Mouse (Mus musculus) right cerebral cortex, postnatal 36 days (tissue): ENCODE data around the gene Rabgef1.
"Not testable (repeated sequence)": the region's sequence is repeated elsewhere in the genome, so short reads cannot be mapped to it uniquely, and the experiment has no call there.

Experiments used
- DNase-seq, 2 experiments: peaks; one replicate each; pipeline ENCODE4 v3.0.0; 2022; ENCODE audit warnings: low spot score in 2 of 2, mixed read lengths in 1 of 2

The Rabgef1 gene

DNA sequence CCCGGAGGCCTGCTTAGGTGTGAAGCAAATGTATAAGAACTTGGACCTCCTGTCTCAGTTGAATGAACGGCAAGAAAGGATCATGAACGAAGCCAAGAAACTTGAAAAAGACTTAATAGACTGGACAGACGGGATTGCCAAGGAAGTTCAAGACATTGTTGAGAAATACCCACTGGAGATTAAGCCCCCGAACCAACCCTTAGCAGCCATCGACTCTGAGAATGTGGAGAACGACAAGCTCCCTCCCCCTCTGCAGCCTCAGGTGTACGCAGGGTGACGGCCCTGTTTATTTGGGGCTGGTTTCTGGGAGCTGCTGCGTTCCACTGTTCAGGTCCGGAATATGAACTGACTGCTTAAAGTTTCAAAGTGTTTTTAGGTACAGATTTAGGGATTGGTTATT is 41.4 kb downstream of the Rabgef1 start:
- no peak for DNase-seq

DNA sequence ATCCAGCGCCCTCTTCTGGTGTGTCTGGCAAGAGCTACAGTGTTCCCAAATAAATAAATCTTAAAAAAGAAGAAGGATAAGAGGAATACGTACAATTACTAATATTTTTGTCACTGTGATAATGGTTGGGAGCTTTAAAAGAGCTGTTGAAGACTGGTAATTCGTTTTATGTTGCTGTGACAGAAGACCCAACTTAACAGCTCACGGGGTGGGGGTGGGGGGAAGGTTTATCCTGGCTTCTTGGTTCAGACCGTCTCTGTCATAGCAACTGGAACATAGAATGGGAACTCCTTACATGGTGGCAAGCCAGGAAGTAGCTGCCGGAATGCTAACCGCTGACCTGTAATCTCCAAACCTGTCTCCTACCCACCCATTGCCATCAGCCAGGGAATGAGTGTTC is 45.2 kb downstream of the Rabgef1 start, which contains the start of gene Tmem248:
TSS of gene Tmem248 (plus strand) at position 301 of the 400 bp plus-strand sequence.
- no peak for DNase-seq

DNA sequence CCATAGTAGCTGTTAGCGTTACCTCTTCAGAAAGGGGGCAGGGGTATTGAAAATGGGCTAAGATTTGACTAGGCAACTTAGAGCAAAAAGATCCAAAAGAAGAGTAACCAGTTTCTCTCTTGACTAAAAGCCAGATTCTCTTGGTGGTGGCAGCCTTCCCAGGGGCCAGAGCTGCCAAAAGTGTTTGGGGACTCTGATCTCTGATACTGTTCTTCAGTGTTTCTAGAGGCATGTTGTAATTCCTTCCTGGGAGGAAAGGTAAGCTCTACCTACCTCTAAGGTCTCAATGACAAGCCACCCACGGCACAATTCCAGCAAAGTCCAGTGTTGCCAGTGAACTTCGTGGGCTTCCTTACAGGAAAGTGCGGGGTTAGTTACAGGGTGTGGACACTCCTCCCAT is 45.8 kb downstream of the Rabgef1 start:
- DNase-seq: no peak

DNA sequence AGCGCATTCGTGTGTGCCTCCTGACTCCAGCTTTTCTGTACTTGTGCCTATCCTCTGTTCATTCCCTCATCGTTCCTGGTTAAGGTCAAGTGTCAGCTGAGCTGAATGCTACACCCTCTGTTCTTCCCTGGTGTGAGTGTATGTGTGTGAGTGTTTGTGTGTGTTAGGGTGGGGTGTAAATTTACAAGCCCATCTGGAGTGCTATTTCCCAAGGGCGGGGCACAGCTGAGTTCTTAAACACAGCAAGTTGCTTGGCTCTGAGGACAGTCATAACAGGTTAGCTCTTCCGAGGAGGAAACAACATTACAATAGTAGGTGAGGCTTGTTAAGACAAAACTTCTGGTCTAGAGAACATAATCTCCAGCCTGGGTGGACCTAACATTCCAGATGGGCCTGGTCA is 46.7 kb downstream of the Rabgef1 start:
- no peak for DNase-seq

DNA sequence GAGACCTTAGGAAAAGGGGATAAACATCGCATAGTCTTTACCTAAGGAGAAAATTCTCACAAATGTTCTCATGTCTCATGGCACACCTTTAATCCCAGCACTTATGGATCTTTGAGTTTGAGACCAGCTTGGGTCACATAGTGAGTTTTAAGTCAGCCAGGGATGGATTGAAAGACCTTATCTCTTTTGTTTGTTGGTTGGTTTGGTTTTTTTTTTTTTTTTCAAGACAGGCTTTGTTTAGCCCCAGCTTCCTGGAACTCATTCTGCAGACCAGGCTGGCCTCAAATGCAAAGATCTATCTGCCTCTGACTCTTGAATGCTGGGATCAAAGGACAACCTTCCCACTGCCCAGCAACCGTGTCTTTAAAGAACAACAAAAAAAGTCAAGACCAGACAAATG is 49.7 kb downstream of the Rabgef1 start:
- no peak for DNase-seq

DNA sequence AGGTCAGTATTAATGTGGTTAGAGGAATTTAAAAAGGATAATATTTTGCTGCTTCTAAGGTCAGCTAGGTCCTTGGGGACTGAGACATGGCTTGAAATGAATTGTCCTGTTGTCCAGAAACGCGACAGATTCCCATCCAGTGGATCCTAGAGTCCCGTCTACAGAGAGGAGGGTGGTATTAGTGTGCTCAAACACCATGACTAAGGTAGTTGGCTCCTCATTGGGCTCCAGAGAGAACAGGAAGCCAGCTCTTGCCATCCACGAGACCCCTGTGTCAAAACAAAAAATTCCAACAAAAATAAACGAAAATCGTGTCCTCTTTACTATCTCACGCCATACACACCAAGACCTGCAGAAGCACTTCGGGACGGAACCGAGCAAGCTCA is 50.2 kb downstream of the Rabgef1 start:
- DNase-seq: no peak

DNA sequence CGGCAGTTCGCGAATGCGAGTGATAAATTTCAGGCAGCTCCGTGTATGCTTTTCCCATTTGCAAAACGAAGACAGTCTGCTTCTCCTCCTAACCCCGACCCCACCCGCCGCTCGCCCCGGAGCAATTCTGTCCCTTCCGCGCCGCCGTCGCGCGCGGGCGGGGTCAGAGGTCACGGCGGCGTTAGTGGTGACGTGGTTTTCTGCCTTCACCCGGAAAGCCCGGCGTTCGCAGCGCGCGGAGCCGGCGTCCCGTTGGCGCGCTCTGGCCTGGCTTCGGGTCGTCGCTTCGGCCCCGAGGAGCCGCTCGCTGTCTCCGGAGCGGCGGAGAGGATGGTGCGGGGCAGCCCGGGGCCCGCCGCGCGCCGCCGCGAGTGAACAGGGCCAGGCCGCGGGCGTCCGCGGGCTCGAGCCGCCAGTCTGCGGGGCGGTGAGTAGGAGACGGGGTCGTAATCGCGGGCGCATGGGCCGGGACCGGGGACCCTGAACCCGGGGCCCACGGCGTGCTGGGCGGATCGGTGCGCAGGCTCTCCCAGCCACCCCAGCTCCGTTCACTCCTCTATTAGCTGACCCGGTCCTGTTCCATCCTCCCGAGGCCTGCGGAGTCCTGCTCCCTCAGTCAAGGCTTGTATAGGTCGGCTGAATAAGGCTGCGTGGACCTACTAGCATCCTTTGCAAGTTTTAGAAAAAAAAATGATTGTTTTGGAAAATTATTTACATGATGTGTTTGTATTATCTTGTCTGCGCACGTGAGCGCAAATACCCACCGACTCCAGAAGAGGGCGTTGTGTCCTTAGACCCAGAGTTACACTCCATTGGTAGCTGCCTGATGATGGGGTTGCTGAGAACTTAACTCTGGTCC is 50.8 kb downstream of the Rabgef1 start:
- DNase-seq: peak; percentile 87 to 89

DNA sequence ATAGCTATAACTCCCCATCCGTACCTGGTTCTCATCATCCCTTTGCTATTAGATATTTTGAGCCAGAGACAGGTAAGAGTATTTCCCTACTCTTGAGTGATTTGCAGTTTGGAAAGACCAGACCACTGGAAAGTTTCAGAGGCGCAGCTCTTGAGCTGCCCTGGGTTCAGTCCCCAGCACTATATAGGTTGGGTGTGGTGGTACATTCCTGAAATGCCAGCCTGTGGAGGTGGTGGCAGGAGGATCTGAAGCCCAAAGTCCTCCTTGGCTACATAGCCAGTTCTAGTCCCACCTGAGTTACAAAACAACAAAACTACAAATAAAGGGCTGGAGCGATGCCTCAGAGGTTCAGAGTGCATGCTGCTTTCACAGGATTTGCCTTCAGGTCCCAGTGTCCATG is 55.2 kb downstream of the Rabgef1 start:
- DNase-seq: no peak

DNA sequence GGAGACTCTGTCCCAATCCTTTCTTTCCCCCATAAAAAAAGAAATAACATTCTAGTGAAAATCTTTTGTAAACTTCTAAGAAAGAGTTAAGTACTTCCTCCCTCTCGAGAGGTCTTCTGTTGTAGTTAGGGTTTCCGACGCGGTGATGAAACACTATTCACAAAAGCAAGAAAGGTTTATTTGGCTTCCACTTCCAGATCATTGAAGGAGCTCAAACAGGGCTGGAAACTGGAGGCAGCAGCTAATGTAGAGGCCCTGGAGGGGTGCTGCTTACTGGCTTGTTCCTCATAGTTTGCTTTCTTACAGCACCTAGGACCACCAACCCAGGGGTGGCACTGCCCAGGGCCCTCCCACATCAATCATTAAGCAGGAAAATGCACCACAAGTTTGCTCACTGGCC is 56.5 kb downstream of the Rabgef1 start:
- DNase-seq: no peak

DNA sequence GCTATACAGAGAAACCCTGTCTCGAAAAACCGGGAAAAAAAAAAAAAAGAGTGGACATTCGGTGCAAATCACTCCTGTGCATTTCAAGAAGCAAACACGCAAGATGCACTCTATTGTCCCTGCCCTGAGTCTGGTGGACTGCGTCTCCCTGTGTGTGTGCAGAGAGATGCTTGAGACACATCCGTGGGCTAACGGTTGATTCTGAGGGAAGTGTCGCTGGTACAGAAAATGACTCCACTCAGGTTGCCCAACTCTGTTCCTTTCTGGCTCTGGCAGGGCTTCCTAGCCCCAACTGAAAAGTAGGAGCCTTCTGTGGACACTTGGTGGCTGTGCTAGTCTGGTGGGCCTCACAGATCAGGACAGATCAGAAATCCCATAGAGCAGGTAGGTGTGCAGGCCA is 64.7 kb downstream of the Rabgef1 start:
- no peak for DNase-seq

DNA sequence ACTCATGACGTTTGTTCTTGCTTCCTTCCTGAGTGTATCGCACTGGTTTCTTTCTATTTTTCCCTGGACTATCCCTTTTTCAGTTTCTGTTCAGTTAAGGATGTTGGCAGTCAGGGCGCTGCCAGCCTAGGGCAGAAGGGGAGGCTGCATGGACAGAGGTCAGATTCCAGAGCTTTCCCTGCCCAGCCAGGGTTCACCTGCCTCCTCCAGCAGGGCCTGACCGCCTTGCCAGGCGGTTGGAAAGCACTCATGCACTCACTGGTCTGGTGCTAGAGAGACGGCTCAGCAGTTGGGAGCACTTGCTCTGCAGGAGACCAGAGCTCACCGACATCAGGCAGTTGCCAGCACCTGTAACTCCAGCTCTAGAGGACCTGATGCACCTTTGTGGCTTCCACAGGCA is 67.6 kb downstream of the Rabgef1 start:
- no peak for DNase-seq

DNA sequence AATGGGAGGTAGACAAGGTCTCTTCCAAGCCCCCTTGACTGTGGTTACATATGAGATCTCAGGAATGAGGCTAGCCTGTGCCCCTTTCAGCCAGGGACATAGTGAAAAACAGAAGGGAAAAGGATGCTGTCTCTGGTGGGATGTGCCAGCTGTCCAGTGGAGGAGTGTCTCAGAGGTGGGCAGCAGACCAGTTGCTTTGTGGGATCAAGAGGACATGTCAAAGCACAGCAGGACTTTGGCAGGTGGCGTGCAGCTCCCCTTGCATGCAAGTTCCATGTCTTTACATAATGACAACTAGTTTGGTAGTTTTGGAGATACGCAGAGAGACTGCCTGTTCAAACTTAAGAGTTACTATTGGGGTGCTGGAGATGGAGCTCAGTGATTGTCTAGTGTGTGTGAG is 68.3 kb downstream of the Rabgef1 start:
- DNase-seq: no peak

DNA sequence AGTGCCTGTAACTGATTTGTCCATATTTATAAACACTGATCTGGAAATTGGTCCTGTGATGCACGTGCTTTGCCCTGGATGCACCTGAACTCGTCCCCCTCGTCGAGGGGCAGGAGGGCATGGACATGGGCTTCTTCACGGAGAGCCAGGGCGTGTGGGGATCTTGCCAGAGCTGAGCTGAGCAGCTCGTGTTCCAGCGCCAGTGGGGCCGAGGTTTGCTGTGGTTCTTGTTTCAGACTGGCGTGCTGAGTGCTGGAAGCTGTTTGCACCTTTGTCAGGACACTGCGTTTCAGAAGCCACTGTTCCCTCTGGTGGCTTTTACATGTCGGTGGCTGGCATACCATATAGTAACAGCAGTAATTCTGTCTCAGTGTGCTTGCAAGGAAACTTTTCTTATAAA is 69.8 kb downstream of the Rabgef1 start:
- DNase-seq: no peak

DNA sequence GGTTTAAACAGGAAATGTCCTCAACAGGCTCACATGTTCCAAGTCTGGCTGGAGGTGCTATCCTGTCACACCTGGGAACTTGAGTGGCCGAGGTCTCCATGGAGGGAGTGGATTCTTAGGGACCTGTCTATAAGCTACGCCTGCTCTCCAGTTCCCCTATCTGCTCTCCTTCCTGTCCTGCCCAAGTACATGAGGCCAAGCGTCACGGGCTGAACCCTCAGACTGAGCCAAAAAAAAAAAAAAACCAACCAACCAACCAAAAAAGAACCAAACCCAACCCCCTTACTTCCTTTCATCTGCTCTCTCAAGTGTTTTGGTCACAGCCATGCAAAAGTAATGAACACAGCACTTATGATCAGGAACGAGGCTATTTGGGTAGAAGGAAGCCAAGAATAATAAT is 76.2 kb downstream of the Rabgef1 start:
- no peak for DNase-seq

DNA sequence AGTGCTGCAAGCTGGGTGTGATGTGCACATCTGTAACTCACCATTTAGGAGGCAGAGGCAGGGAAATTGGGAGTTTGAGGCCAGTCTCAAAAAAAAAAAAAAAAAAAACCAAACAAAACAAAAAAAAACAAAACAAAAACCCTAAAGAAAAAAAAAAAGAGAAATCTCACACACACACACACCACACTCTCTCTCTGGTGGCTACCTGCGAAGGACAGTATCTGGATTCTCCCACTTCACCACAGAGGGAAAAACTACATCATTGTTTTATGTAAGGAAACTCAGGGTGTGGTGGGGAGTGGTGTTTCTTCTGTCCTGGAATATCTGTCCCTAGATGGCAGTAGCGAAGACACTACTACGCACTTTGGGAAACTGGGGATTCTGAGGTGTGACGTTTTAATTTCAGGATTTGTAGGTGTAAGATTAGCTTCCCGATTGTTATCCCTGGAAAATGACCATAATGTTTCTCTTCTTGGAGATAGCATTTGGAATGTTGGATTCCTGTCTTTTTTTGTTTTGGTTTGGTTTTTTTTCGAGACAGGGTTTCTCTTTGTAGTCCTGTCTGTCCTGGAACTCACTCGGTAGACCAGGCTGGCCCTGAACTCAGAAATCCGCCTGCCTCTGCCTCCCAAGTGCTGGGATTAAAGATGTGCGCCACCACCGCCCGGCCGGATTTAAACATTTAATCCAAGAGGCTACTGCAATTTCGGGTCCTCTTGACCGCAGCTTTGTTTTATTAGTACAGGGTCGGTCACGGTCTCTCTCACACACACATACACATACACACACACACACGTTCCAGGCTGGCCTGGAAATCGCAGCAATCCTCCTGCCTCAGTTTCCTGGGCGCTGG is 82.8 kb downstream of the Rabgef1 start:
- peak in 1 of 2 experiments; percentile 21 for DNase-seq

DNA sequence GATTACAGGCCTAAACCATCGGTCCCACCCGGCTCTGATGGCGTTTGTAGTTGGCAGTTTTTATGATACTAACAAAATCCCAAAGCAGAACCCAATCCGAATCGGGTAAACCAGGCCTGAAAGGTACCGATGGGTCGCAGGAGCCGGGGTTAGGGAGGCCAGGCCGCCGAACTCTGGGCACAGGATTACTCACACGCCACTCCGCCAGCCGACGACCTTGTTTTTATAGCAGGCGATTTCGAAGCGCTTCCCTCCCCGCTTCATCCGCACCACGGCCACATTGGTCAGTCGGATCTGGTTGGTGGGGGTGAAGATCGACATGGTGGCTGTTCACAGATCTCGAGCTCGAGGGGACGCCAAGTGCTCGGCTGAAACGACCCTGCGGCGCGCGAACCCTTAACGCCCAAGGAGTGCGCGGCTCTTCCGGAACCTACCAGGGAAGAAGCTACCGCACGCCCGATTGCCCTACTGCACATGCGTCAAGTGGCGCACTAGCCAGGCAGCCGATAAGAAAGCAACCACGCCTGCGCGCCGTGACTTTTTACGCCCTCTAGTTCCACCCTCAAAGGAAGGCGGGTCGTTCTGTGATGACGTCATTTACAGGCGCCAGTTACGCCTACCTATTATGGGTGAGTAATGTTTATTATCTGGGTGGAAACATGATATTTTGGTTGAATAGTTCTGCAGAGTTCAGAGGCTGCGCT is 83.6 kb downstream of the Rabgef1 start, which contains the start of the genes Sbds and Tyw1:
TSS of gene Sbds (minus strand) at position 514 of the 704 bp plus-strand sequence.
TSS of gene Tyw1 (plus strand) at position 603 of the 704 bp plus-strand sequence.
- DNase-seq: peak; percentile 98 to 99

DNA sequence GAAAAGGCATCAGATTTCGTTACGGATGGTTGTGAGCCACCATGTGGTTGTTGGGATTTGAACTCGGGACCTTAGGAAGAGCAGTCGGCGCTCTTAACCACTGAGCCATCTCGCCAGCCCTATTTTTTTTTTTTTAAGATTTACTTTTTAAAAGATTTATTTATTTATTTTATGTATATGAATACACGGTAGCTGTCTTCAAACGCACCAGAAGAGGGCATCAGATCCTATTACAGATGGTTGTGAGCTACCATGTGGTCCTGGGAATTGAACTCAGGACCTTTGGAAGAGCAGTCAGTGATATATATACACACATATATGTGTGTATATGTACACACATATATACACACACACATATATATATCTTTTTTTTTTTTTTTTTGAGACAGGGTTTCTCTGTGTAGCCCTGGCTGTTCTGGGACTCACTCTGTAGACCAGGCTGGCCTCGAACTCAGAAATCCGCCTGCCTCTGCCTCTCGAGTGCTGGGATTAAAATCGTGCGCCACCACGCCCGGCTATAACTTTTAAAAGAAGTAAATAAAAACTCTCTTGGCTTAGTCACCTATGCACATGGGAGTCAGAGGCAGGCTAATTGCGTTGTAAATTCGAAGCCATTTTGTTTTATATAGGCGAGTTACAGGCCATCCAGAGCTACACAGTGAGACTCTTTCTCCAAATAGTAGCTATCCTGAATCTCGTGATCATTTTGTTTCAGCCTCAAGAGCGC is 84.4 kb downstream of the Rabgef1 start:
- DNase-seq: not testable (repeated sequence)

DNA sequence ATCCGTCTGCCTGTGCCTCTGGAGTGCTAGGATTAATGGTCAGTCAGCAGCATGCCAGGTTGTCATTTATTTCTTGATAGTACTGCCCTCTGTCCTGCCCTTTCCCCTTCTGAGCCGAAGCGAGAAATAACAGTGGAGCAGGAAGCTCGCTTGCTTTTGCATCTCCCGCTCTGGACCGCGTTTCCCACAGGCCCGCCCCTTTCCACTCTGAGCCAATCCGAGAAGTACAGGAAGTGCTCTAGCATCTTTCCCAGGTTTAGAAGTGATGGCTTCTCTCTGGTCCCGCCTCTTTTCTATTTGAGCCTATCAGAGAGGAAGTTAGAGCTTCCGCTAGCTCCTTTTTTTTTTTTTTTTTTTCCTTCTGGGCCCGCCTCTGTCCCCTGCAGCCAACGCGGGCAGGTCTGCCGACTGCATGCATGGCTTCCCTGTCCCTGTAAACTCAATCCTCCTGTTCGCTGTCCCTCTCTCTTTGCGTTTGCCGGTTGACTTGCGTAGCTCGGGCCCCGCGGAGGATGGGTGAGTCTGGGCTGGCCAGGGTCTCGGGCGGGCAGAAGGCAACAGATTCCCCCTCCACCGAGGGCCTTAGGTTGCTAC is 85.2 kb downstream of the Rabgef1 start:
- DNase-seq: peak; percentile 88 to 94

DNA sequence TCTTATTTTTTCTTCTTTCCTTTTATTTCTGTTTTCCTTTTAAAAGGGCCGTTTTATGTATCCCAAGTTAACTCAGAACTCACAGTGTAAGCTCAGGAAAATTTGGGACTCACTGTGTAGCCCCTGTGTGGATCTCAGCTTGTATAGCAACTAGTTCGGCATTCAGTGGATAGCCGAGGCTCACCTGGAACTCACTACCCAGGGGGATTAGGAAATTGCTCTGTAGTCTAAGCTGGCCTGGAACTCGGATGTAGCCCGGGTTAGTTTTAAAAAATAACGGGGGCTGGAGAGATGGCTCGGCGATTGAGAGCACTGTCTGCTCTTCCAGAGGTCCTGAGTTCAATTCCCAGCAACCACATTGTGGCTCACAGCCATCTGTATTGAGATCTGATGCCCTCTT is 85.7 kb downstream of the Rabgef1 start:
- DNase-seq: no peak

DNA sequence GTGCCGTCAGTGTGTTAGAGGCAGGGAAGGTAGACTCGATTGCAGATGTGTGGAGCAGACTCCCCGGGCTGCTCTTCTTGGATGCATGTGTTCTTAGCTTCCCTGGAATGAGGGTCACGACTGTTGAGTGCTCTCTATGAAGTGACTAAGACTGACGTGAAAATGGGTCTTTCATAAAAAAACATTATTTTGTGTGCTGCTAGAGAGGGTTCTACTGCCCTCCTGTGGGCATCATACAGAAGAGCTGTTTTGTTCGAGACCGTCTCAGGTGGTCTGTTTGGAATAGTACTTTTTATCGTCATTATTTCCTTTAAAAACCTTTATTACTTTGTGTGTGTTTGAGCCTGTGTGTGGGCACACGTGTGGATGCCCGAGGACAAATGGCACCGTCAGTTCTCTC is 91.9 kb downstream of the Rabgef1 start:
- no peak for DNase-seq
